ENCODE assay signal across 8 mouse cellular contexts in the genomic region with DNA sequence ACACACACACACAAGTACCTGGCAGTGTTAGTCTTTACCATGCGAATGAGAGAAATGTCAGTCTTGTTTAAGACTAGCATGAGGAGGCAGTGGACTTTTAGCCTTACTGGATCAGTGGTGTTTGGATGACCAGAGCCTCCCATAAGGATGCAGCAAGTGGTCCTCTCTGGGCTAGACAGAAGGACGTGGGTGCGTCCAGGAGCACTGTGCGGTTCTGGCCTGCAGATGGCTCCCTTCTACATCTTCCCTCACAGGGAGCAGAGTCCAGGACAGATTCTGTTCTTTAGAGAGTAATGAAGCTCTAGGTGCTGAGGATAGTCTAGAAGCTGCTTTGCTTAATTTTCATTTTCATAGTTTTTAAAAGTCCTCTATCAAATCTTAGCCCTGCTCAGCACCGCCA.
A peak's percentile ranks its signal among the peaks of the same experiment; 100 is the strongest.
DNase-seq lines count a peak whose midpoint lies in the region; ATAC-seq and TF ChIP-seq lines count a peak whose summit lies in the region.

No protein-coding gene starts in this region.

- H3K4me3 ChIP-seq in midbrain, embryonic 13.5 days (replicated peaks), result no peak overlapping the region
- no peak overlapping the region for H3K4me3 ChIP-seq in midbrain, embryonic 15.5 days
- H3K4me3 ChIP-seq in stomach, postnatal 0 days (ENCODE audit: low read depth, low read length), result no peak overlapping the region

- no peaks in the 10 kb centered on the region for H3K9me3 ChIP-seq in midbrain, embryonic 13.5 days
- no peaks in the 10 kb centered on the region for H3K9me3 ChIP-seq in midbrain, embryonic 15.5 days
- H3K9me3 ChIP-seq in stomach, postnatal 0 days (ENCODE audit: control insufficient read depth, low read length), result no peaks in the 10 kb centered on the region

- no peak overlapping the region for H3K27ac ChIP-seq in midbrain, embryonic 13.5 days
- H3K27ac ChIP-seq in midbrain, embryonic 15.5 days, result no peak overlapping the region
- H3K27ac ChIP-seq in stomach, postnatal 0 days (replicated peaks), result no peak overlapping the region

- WGBS in midbrain, embryonic 13.5 days, result 61% methylated on average over 5 of the region's 5 CpGs
- 73% methylated on average over 5 of the region's 5 CpGs for WGBS in midbrain, embryonic 15.5 days
- 64% methylated on average over 5 of the region's 5 CpGs for WGBS in stomach, postnatal 0 days

- DNase-seq in frontal cortex, postnatal 10 days (ENCODE audit: low spot score in 2 of 2), result no peak
- peak; percentile 64 to 72 for DNase-seq in cerebellum, adult 18-20 months
- DNase-seq in kidney, adult 8-10 months, result peak; percentile 27 to 65
- no peak for DNase-seq in stomach, postnatal 0 days (ENCODE audit: low spot score)
- DNase-seq in T-cell, adult 2 months (ENCODE audit: low spot score), result no peak

- H3K4me1 ChIP-seq in midbrain, embryonic 13.5 days (replicated peaks), result no peaks in the 10 kb centered on the region
- no peaks in the 10 kb centered on the region for H3K4me1 ChIP-seq in midbrain, embryonic 15.5 days
- H3K4me1 ChIP-seq in stomach, postnatal 0 days (replicated peaks; ENCODE audit: control insufficient read depth, insufficient read depth), result no peaks in the 10 kb centered on the region

- TF ChIP-seq EP300 in stomach, postnatal 0 days (optimal IDR thresholded peaks at IDR 0.05), result no peak

- no peak overlapping the region for H3K9ac ChIP-seq in midbrain, embryonic 13.5 days (replicated peaks)
- H3K9ac ChIP-seq in midbrain, embryonic 15.5 days, result no peak overlapping the region
- no peak overlapping the region for H3K9ac ChIP-seq in stomach, postnatal 0 days (ENCODE audit: low read length)

- H3K4me2 ChIP-seq in midbrain, embryonic 13.5 days (replicated peaks), result no peak overlapping the region
- no peak overlapping the region for H3K4me2 ChIP-seq in midbrain, embryonic 15.5 days
- no peak overlapping the region for H3K4me2 ChIP-seq in stomach, postnatal 0 days (replicated peaks; ENCODE audit: low read depth)

- peak; percentile 71 for TF ChIP-seq CTCF in stomach, postnatal 0 days (IDR thresholded peaks at IDR 0.05; ENCODE audit: low read depth)

- H3K27me3 ChIP-seq in midbrain, embryonic 13.5 days, result no peaks in the 10 kb centered on the region
- no peaks in the 10 kb centered on the region for H3K27me3 ChIP-seq in midbrain, embryonic 15.5 days (replicated peaks)
- no peaks in the 10 kb centered on the region for H3K27me3 ChIP-seq in stomach, postnatal 0 days (ENCODE audit: control insufficient read depth, insufficient read depth, low read length)

- H3K36me3 ChIP-seq in midbrain, embryonic 13.5 days, result peaks cover 96% of the 10 kb centered on the region
- H3K36me3 ChIP-seq in midbrain, embryonic 15.5 days (replicated peaks), result peaks cover 41% of the 10 kb centered on the region
- peaks cover 40% of the 10 kb centered on the region for H3K36me3 ChIP-seq in stomach, postnatal 0 days (ENCODE audit: control insufficient read depth, insufficient read depth, low read length)

- ATAC-seq in frontal cortex, adult (ENCODE audit: low TSS enrichment), result peak; percentile 87
- 0 out of 2 replicates have a peak, but pooled peaks have one; percentile 61 for ATAC-seq in midbrain, embryonic 13.5 days
- no peak for ATAC-seq in midbrain, embryonic 15.5 days (replicated peaks)
- ATAC-seq in stomach, postnatal 0 days (ENCODE audit: low FRiP score, low TSS enrichment), result no peak

Comparison
In these comparisons a context has a peak if more than half of its experiments do, and no peak if none do; other contexts are left out.
1. ATAC-seq: peak in frontal cortex, adult (single experiment) and midbrain, embryonic 13.5 days (single experiment); none in midbrain, embryonic 15.5 days (single experiment) and stomach, postnatal 0 days (single experiment).
2. DNase-seq: peak in cerebellum, adult 18-20 months (2 of 2) and kidney, adult 8-10 months (2 of 2); none in frontal cortex, postnatal 10 days (0 of 2), stomach, postnatal 0 days (single experiment) and T-cell, adult 2 months (single experiment).